Mouse (Mus musculus) megakaryocyte, embryonic 14.5 days (primary cell): Measurements from ENCODE around the gene Gnai2.

Experiments
- FLI1 ChIP-seq: IDR thresholded peaks from 2 replicates; pipeline ENCODE4 v1.6.1; 2012; ENCODE audit warnings: low read length, inconsistent platforms, mixed read lengths
- GATA1 ChIP-seq: IDR thresholded peaks from 3 replicates; pipeline ENCODE4 v1.6.1; 2012; ENCODE audit warnings: mixed read lengths, low read length, inconsistent platforms, borderline replicate concordance

DNA sequence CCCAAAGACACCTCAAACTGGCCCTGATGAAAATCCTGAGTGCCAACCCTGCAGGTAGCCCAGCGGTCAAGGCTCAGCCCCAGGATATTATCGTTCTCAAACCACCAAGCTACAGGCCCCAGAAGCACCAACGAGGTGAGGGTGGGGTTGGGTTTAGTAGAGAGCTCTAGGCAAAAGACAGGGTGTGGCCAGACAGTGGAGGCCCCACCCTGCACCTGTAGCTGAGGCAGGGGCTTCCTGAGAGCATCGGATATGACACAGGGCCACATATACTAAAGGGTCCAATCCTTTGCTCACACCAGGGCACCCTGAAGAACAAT lies 5.8 kb downstream of the Gnai2 start:
- no peak for TF ChIP-seq GATA1
- TF ChIP-seq FLI1: no peak
